Mouse (Mus musculus) 3T3-L1 (cell line): ENCODE data around the gene Pank2.

ENCODE experiments used
- DNase-seq: peaks from one replicate; pipeline ENCODE4 v3.0.0-alpha.2; 2015; ENCODE audit warnings: low read depth, low spot score

Gene Pank2

DNA sequence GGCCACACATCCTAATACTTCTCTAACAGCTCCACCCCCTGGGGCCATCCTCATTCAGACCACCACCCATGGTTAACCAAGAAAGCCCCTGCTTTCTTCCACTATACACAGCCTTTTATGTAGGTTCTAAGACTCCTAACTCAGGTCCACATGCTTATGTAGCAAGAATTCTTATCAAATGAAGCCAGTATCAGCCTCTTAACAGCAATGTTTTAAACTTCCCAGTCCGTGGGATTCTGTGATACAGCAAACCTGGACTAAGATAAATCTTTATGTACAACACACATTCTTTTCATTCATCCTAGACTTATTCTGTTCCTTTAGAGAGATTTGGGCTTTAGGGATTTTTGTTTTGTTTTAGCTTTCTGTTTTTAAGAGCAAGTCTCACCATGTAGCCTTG, 61.4 kb downstream of the Pank2 start:
- DNase-seq, result no peak

DNA sequence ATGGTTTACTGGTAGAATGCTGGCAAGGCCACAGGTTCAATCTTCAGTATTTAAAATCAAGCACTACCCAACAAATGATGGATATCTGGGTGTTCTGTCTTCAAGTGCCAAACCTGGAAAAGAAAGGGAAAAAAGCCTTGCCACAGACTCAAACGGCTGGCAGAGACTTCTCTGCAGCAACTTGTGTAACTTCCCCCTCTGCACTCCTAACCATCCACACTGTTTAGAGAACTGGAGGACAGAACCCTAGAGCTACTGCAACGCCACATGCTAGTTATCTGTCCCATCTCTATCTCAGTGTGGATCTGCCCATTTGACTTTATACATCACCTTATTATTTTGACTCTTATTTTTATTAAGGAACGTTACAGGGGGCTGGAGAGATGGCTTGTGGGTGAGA, 63.7 kb downstream of the Pank2 start:
- DNase-seq, result no peak

DNA sequence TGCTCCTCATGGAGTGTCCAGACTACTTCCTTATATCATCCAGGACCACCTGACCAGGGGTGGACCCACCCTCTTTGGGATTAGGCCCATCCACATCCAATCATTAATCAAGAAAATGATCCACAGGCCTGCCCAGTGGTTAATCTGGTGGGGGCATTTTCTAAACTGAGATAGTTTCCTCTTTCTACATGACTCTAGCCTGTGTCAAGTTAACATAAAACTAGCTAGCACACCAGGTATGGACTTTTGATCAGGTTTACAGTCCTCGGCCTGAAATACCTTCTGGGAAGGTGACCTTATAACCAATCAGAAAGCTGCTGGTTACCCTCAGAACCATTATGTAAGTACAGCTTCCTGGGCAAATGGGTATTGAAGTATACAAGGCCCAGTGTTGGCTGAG, 66.7 kb downstream of the Pank2 start:
- DNase-seq, result no peak

DNA sequence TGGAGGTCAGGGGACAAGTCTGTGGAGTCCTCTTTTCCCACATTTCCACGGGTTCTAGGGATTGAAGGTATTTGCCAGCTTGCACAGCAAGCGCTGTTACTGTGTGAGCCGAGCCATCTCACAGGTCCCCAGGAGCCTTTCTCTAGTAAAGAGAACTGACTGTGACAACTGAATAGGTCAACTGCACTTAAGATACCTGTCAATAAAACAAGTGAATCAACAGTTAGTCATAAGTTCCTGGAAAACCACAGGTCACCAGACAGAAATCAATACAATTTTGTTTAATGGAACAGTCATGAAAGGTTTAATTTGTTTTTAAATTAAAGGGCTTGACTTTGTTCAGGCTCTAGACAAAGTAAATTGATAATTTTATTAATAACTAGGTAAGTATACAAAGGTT, 68.3 kb downstream of the Pank2 start:
- DNase-seq, result no peak

DNA sequence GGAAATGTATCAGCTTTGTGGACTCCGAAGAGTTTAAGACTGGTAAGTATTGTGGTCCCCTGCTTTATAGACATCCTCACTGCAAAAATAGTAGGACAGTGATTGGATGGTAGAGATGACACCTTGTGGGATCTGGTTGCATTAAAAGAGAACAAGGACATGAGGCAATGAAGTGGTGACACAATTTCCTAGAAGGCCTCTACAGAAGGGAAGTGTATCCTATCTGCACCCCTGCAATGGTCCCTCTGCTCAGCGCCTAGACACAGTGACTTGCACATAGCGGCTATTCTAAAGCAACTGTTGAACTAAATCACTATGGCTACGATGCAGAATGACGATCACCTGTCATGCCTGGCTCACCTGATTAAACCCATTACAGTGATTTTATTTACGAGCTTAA, 75.3 kb downstream of the Pank2 start:
- no peak for DNase-seq

DNA sequence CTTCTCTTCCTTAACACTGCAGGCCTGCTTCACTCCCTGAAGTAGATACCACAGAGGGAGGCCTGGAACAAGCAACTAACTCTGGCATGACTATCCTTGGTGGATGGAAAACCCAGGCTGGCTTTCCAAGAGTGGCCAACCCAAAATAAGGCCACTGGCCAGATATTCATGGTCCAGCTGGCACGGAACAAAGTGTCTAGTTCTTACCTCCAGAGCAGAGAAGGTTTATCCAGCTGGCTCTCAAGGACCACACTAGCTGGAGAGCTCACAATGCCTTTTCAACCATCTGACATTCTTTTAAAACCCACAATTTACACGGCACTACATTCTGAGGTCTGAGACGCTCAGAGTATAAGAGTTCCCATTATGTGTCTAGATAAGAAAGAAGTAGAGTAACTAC, 82.2 kb downstream of the Pank2 start:
- no peak for DNase-seq

DNA sequence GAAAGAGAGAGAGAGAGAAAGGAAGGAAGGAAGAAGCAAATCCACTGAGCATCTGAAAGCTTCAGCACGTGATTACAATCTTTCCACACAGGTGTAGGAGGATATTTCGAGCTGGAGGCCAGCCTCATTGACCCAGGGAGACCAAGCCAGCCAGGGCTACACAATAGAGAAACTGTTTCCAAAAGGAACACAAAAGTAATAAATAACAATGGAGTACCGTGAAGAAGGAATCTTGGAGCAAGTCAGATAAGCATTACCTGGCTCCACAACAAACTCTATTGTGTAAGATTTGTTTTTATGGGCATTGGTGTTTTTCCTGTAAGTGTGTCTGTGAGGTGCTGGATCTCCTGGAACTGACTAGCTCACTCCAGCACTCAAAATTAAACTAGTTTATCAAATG, 83.3 kb downstream of the Pank2 start:
- DNase-seq, result no peak
